Mouse (Mus musculus) thymus, adult 2 months (tissue): ENCODE results near the gene Tdp2.

ENCODE experiments used
- CTCF ChIP-seq: fragments of 200-500 bp; IDR thresholded peaks from 2 replicates; pipeline ENCODE4 v1.5.1; 2012; ENCODE audit warnings: mild to moderate bottlenecking, control low read depth, low read length, moderate library complexity, borderline replicate concordance; ENCODE audit not compliant: control insufficient read depth, poor library complexity, insufficient read depth; ENCODE audit errors: extremely low read depth
- POLR2A ChIP-seq: fragments of 200-500 bp; IDR thresholded peaks from 2 replicates; pipeline ENCODE4 v1.6.1; 2012; ENCODE audit warnings: mild to moderate bottlenecking, low read length, control low read depth, moderate library complexity; ENCODE audit not compliant: control insufficient read depth, poor library complexity, insufficient read depth; ENCODE audit errors: extremely low read depth

GRCm38 (mm10) chr13:24806079-24806478, 25.4 kb upstream of the Tdp2 start:
- TF ChIP-seq CTCF: no peak
- no peak for TF ChIP-seq POLR2A
